Mouse (Mus musculus): ENCODE measurements around the gene Mrtfa.

Gene Mrtfa

GRCm38 (mm10) chr15:81154846-81155624 is 35.5 kb downstream of the Mrtfa start:
- no peak for DNase-seq

DNA sequence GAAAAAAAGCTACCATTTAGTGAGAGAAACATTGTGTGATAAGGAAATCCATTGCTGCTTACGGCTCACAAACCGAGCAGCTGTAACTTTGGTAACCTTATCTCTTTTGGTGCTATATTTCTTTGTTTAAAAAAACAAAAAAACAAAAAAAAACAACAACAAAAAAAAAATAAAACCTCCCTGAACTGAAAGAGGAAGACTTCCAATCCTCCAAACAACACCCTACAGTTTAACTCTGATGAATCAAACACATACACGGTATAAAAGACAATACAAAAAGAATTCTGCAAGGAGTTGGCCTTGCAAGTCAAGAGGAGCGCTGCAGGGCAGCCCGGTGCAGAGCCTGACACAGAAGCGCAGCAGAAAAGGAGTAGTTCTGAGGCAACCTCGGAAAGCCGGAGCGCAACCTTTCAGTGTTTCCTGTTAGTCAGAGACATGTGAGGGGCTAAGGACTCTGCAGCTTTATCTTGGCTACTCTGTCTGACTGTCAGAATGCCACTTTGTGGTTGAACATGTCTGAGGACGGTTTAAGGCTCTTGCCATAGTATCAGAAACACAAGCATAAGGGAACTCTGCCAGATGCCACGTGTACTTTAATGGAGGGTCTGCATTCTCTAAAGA is 48.5 kb downstream of the Mrtfa start:
- no peak for DNase-seq

- no peak for DNase-seq
Observed at GRCm38 (mm10) chr15:81140004-81140403, 50.6 kb downstream of the Mrtfa start.

- no peak for DNase-seq
Observed at GRCm38 (mm10) chr15:81137298-81137697, 53.3 kb downstream of the Mrtfa start.

GRCm38 (mm10) chr15:81133781-81134180 is 56.8 kb downstream of the Mrtfa start:
- no peak for DNase-seq

GRCm38 (mm10) chr15:81131152-81131551 is 59.4 kb downstream of the Mrtfa start:
- no peak for DNase-seq

DNA sequence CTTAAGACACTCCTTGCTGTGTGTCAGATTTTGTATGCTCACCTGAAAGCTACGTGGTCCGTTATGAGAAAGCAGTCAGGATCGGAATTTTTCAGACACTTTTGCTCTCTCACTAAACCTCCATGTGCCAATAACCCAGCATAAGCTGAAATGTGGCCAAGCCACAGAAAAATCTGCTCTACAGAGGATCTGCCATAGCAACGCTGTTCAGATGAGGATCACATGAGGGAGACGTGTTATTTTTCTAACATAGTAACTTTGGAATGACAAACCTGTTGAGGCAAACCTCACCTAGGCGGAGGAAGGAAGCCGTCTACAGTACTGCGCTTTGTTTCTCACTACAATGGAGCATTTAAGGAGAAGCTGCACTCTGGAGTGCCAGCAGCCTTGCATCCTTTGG is 60.6 kb downstream of the Mrtfa start:
- no peak for DNase-seq

DNA sequence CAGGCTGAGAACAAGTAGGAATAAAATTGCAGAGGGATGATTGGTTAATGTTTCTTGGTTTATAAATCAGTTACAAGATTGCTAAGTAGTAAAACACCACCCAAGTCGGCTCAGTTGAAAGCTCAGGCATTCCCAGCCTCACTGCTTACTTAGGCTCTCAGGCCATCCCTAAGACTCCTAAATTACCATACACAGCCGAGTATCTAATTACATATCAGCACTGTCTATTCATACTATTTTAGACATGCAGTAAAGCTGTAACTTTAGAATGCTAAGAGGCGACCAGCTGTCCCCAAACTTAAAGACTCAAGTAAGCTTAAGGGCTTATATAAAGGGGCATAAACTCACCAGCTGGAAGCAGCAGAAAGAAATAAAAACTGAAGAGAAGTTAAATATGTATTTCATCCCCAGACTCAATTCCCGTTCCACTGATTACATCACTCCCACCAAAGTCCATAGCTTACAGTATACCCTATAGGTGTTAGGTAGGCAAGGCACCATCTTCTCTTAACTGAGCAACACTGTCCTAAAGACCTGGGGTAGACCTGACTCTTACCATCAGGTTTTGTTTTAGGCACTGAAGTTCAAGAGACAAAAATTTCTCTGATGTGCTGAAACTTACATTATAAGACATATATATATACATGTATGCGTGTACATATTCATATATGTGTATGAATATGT is 62.3 kb downstream of the Mrtfa start:
- DNase-seq = no peak

GRCm38 (mm10) chr15:81124282-81124681 is 66.3 kb downstream of the Mrtfa start:
- no peak for DNase-seq

DNA sequence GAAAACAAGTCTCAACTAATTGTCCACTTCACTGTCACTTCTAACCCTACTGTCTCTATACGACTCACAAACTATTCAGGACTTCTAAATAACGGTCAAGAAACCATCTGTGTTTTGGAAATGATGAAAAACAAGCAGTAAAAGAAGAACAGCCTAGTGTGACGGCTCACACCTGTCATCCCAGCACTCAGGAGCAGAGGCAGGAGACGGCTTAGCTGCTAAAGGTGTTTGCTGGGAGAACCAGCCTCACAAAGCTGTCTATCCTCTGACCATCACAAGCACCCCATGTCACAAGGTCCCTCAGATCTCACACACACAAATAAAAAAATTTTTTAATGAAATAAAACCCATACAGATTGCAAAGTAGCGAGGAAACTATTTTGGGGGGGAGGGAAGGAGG is 67.4 kb downstream of the Mrtfa start:
- DNase-seq = no peak

GRCm38 (mm10) chr15:81122535-81122934 is 68.0 kb downstream of the Mrtfa start:
- DNase-seq = no peak

DNA sequence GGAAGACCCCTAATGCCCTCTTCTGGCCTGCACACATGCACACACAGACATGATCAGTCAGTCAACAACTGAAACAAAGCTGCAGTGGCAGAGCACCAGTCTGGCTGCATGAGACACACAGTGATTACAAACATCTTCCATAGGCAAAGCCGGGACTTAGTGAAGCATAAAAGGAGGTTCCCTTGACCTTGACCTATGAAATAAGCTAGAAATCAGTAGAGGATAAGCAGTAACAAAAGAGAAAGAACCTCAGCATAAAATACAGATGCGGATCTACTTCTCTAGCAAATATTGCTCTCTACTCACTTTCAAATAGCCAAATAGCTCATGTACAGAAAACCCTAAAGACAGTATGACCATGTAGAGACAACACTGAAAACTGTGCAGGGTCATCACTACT is 68.5 kb downstream of the Mrtfa start:
- DNase-seq = no peak

DNA sequence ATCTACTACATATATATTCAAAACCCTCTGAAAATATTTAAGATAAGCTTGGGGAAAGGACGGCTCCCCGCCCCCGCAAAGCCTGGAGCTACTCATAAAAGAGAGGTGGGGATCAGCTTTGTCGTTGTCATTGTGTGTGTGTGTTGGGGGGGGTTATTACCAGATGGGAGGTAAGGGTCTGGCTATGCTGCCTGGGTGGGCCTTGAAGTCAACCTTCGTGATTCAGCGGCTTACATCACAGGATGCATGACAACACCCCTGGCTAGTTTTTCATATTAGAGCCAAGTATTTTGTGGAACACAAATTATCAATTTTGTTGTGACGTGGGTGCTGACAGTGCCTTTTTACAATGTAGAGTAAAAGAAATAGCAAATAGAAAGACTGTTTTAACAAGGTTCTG is 69.6 kb downstream of the Mrtfa start:
- DNase-seq = no peak

- no peak for DNase-seq
Observed at GRCm38 (mm10) chr15:81120140-81120539, 70.4 kb downstream of the Mrtfa start.

GRCm38 (mm10) chr15:81118226-81118625 is 72.3 kb downstream of the Mrtfa start:
- DNase-seq = no peak

GRCm38 (mm10) chr15:81112589-81112988 is 78.0 kb downstream of the Mrtfa start:
- no peak for DNase-seq

DNA sequence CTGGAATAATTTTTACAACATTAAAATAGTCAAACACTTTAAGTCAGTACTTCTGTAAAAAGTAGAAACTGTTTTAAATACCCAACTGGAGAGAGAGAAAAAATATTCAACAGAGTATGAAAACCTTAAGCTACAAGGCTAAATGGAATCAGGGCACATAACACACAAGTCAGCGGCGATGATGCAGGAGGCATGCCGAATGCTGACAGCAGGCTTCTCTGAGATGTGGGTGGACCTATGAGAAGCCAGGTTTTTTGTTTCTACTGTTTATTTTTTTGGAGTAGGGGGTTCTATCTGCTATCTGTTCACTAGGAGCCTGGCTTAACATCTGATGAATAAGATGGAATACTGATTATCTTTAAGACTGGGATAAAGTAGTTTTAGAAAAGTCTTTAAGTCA is 80.2 kb downstream of the Mrtfa start:
- no peak for DNase-seq

DNA sequence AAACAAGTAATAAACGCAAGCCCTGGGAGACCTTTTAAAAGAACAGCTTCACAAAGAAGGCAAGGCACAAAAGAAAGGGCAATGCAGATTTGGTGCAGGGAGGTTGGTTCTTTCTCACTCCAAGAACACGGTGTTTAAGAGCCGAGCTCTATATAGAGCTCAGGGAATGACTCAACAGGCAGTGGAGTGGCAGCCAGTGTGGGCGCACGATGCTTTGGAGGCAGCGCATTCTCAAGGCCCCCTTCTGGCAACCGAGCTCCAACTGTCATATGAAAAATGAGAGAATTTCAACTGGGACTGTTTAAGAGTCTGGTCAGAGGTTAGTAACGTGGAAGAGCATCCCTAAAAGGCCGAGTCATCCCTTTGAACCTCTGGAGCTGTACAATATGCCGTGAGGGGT is 84.6 kb downstream of the Mrtfa start:
- no peak for DNase-seq

DNA sequence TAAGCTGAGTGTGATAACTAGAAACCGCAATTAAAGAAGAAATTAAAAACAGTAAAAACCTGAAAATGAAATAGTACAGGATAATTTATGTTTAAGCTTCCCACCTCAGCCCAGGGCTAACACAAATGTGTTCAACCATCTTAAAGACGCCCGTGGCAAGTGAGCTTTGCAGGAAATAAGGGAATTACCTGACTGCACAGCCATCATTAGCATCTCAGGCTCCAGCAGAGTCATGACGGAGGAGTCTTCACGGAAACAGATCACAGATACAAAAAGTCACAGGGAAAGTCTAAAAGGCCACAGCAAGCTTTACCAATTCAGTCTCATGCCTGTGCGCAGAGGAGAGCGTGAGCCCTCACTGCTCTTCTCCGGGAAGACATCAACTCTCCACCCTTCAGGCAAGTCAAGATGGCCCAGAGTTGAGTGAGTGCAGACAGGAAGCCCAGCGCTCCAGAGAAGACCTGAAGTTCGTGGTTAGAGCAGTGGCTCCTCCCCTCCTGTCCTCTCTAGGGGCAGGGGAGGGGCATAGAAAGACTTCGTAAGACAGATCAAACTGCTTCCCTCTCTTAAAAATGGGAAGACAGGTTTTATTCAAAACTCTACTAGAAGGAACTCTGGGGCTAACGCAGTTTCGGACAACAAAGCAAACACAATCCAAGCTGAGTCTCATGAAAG is 85.8 kb downstream of the Mrtfa start:
- no peak for DNase-seq

GRCm38 (mm10) chr15:81103500-81103899 is 87.1 kb downstream of the Mrtfa start:
- no peak for DNase-seq

GRCm38 (mm10) chr15:81102274-81102879 is 88.2 kb downstream of the Mrtfa start:
- no peak for DNase-seq

DNA sequence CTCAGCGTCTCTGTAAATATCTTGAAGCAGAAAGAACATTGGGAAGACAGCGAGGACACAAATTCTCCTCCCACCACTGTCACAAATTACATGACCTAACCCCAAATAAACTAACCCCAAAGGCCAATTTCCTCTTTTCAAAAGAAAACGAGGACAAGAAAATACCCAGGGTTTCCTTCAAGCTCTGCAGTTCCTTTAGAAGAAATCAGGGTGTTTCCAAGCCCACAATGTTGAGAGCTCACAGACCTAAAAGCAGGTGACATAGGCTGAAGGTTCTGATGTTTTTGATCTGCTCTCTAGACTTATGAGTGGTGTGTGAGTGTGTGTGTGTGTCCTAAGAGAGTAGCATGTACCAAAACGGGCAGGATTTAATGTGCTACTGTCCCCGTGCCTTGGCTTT is 89.2 kb downstream of the Mrtfa start:
- DNase-seq = no peak

- DNase-seq = no peak
Observed at GRCm38 (mm10) chr15:81099269-81099668, 91.3 kb downstream of the Mrtfa start.
